8 mouse cellular contexts compared by ENCODE assay signal in the genomic region with DNA sequence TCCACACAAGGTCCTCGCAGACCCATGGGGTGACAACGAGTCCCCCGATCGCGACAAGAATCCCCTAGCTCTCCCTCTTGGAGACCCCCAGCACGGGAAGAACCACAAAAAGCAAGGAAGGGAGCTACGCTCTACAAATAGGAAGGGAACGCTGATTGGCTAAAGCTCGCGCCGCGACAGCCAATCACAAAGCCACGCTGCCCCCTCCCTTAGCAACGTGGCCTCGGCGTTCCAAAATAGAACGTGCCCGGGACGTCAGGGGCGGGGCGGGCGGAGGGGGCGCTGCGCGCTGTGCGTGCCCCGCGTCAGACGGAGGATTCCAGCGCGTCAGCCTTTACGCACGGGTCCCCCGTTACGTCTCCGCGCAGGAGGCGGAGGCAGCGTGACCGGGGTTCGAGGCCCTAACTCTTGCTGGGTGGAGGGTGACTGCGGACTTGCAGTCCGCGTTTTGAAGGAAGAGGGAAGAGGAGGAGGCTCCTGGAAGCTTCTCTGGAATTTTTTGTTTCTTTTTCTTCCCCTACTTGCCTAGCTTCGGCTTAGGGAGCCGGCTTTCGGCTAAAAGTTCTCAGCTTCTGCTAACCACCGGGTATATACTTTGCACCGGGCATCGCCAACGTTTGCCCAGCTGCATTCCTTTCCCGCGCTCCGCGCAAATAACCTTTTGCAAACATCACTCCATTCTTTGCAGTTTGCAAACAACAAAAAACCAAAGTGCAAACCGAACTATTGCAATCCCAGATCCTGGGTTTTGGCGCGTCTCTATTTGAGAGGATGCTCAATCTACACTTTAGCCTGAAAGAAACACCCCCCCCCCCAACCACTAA. TPM values are rescaled to one million over a fixed set of nuclear protein-coding genes. Genes with fewer than 3 reads are reported as not detected.
DNase-seq lines count a peak whose midpoint lies in the region; ATAC-seq and TF ChIP-seq lines count a peak whose summit lies in the region.

No protein-coding gene starts in this region.

- peak overlapping the region; percentile 98 for H3K4me2 ChIP-seq in embryonic facial prominence, embryonic 12.5 days (replicated peaks)
- peak overlapping the region; percentile 86 for H3K4me2 ChIP-seq in midbrain, embryonic 12.5 days (replicated peaks)

- H3K27ac ChIP-seq in embryonic facial prominence, embryonic 12.5 days, result no peak overlapping the region
- peak overlapping the region; percentile 68 for H3K27ac ChIP-seq in limb, embryonic 10.5 days
- peak overlapping the region; percentile 54; the same call in 1 of the 2 replicates for H3K27ac ChIP-seq in midbrain, embryonic 12.5 days (replicated peaks)
- peak overlapping the region; percentile 51 for H3K27ac ChIP-seq in small intestine, adult 2 months (ENCODE audit: insufficient read depth, low read depth, low read length)

- peak; percentile 94 for DNase-seq in 3134 (ENCODE audit: extremely low read depth, insufficient read length, low spot score)
- DNase-seq in adrenal gland, postnatal 25 days, result peak; percentile 97
- DNase-seq in heart, adult 18-20 months, result peak; percentile 97 to 98
- DNase-seq in kidney, adult 18-20 months, result peak; percentile 94
- DNase-seq in limb, embryonic 10.5 days (ENCODE audit: low spot score), result peak; percentile 98

- H3K27me3 ChIP-seq in embryonic facial prominence, embryonic 12.5 days, result peaks cover 54% of the 10 kb centered on the region
- H3K27me3 ChIP-seq in limb, embryonic 10.5 days (ENCODE audit: low read depth, poor library complexity, severe bottlenecking), result peaks cover 59% of the 10 kb centered on the region
- H3K27me3 ChIP-seq in midbrain, embryonic 12.5 days, result peaks cover 68% of the 10 kb centered on the region
- H3K27me3 ChIP-seq in small intestine, adult 2 months (ENCODE audit: control insufficient read depth, insufficient read depth, low read length), result peaks cover 8% of the 10 kb centered on the region

- TF ChIP-seq CTCF in small intestine, adult 2 months (IDR thresholded peaks at IDR 0.05; ENCODE audit: extremely low read depth, insufficient read length, insufficient replicate concordance, low read depth, low read length), result no peak

- peak; percentile 84 for ATAC-seq in embryonic facial prominence, embryonic 12.5 days (ENCODE audit: insufficient number of reproducible peaks, insufficient read depth, low FRiP score, low TSS enrichment)
- ATAC-seq in midbrain, embryonic 12.5 days (ENCODE audit: low FRiP score, low read depth), result peak; percentile 80

- H3K9ac ChIP-seq in embryonic facial prominence, embryonic 12.5 days, result peak overlapping the region; percentile 49
- peak overlapping the region; percentile 46; the same call in 1 of the 2 replicates for H3K9ac ChIP-seq in midbrain, embryonic 12.5 days (replicated peaks)

- H3K36me3 ChIP-seq in embryonic facial prominence, embryonic 12.5 days, result no peaks in the 10 kb centered on the region
- H3K36me3 ChIP-seq in limb, embryonic 10.5 days, result no peaks in the 10 kb centered on the region
- no peaks in the 10 kb centered on the region for H3K36me3 ChIP-seq in midbrain, embryonic 12.5 days
- no peaks in the 10 kb centered on the region for H3K36me3 ChIP-seq in small intestine, adult 2 months (ENCODE audit: control insufficient read depth, insufficient read depth, low read length)

- H3K9me3 ChIP-seq in embryonic facial prominence, embryonic 12.5 days, result no peaks in the 10 kb centered on the region
- no peaks in the 10 kb centered on the region for H3K9me3 ChIP-seq in limb, embryonic 10.5 days (replicated peaks)
- H3K9me3 ChIP-seq in midbrain, embryonic 12.5 days, result no peaks in the 10 kb centered on the region

- WGBS in embryonic facial prominence, embryonic 12.5 days, result under 1% methylated on average over 58 of the region's 58 CpGs
- WGBS in limb, embryonic 10.5 days, result under 1% methylated on average over 58 of the region's 58 CpGs
- under 1% methylated on average over 58 of the region's 58 CpGs for WGBS in midbrain, embryonic 12.5 days
- WGBS in small intestine, adult 2 months, result under 1% methylated on average over 58 of the region's 58 CpGs

- peak overlapping the region; percentile 67 for H3K4me3 ChIP-seq in embryonic facial prominence, embryonic 12.5 days
- H3K4me3 ChIP-seq in limb, embryonic 10.5 days, result peak overlapping the region; percentile 70
- H3K4me3 ChIP-seq in midbrain, embryonic 12.5 days, result peak overlapping the region; percentile 66
- H3K4me3 ChIP-seq in small intestine, adult 2 months (ENCODE audit: low read depth, low read length), result peak overlapping the region; percentile 76

- TF ChIP-seq POLR2A in small intestine, adult 2 months (IDR thresholded peaks at IDR 0.05; ENCODE audit: low read depth, low read length), result peak; percentile 30

- peaks cover 20% of the 10 kb centered on the region for H3K4me1 ChIP-seq in embryonic facial prominence, embryonic 12.5 days
- peaks cover 46% of the 10 kb centered on the region for H3K4me1 ChIP-seq in limb, embryonic 10.5 days
- peaks cover 41% of the 10 kb centered on the region for H3K4me1 ChIP-seq in midbrain, embryonic 12.5 days
- peaks cover under 1% of the 10 kb centered on the region; the same call in 1 of the 2 replicates for H3K4me1 ChIP-seq in small intestine, adult 2 months (ENCODE audit: control insufficient read depth, insufficient read depth, insufficient read length, low read length)

RNA-seq across cellular contexts. Expression of gene Fosb, which starts 1.2 kb away (rescaled TPM):
- 1.0 and 1.3 TPM in 2 replicates for total RNA-seq in adrenal gland, postnatal 25 days (2021)
- 0.05 TPM in 1 of 2 replicates, not detected in the other for polyA plus RNA-seq in embryonic facial prominence, embryonic 12.5 days (2016; fragmentation: Nextera tagmentation; extraction: Ambion mirVana)
- total RNA-seq in heart, adult 18-20 months (2021), result 1 to 10 TPM in 1 of 2 experiments, under 1 TPM in 1; 0.62 to 1.0 TPM
- 0.04 and 0.11 TPM in 2 replicates for polyA plus RNA-seq in limb, embryonic 10.5 days (2016; fragmentation: Nextera tagmentation; extraction: Ambion mirVana)
- 0.20 TPM in 1 of 2 replicates, not detected in the other for polyA plus RNA-seq in midbrain, embryonic 12.5 days (2016; fragmentation: Nextera tagmentation; extraction: Ambion mirVana)
- 1.7 and 16.7 TPM in 2 replicates for polyA plus RNA-seq in small intestine, adult 2 months (2012; rRNA removed)

RNA-seq across cellular contexts. Expression of gene Rtn2, which starts 26.2 kb away (rescaled TPM):
- total RNA-seq in adrenal gland, postnatal 25 days (2021), result 2.5 and 5.3 TPM in 2 replicates
- polyA plus RNA-seq in embryonic facial prominence, embryonic 12.5 days (2016; fragmentation: Nextera tagmentation; extraction: Ambion mirVana), result 17.9 and 21.4 TPM in 2 replicates
- total RNA-seq in heart, adult 18-20 months (2021), result 100 to 1,000 TPM; 124 to 132 TPM
- 5.5 and 5.6 TPM in 2 replicates for polyA plus RNA-seq in limb, embryonic 10.5 days (2016; fragmentation: Nextera tagmentation; extraction: Ambion mirVana)
- 74.6 and 79.7 TPM in 2 replicates for polyA plus RNA-seq in midbrain, embryonic 12.5 days (2016; fragmentation: Nextera tagmentation; extraction: Ambion mirVana)
- 6.7 and 11.7 TPM in 2 replicates for polyA plus RNA-seq in small intestine, adult 2 months (2012; rRNA removed)

RNA-seq across cellular contexts. Expression of gene Ppm1n, which starts 28.8 kb away (rescaled TPM):
- not detected in 2 replicates for total RNA-seq in adrenal gland, postnatal 25 days (2021)
- 0.18 TPM in 1 of 2 replicates, not detected in the other for polyA plus RNA-seq in embryonic facial prominence, embryonic 12.5 days (2016; fragmentation: Nextera tagmentation; extraction: Ambion mirVana)
- total RNA-seq in heart, adult 18-20 months (2021), result not detected
- polyA plus RNA-seq in limb, embryonic 10.5 days (2016; fragmentation: Nextera tagmentation; extraction: Ambion mirVana), result 0.16 and 0.39 TPM in 2 replicates
- polyA plus RNA-seq in midbrain, embryonic 12.5 days (2016; fragmentation: Nextera tagmentation; extraction: Ambion mirVana), result 0.20 and 0.32 TPM in 2 replicates
- 1.8 and 11.8 TPM in 2 replicates for polyA plus RNA-seq in small intestine, adult 2 months (2012; rRNA removed)

RNA-seq across cellular contexts. Expression of gene Ercc1, which starts 35.9 kb away (rescaled TPM):
- total RNA-seq in adrenal gland, postnatal 25 days (2021), result 44.5 and 45.8 TPM in 2 replicates
- polyA plus RNA-seq in embryonic facial prominence, embryonic 12.5 days (2016; fragmentation: Nextera tagmentation; extraction: Ambion mirVana), result 92.3 and 94.5 TPM in 2 replicates
- 10 to 100 TPM; 43.5 to 50.3 TPM for total RNA-seq in heart, adult 18-20 months (2021)
- 97.8 and 101 TPM in 2 replicates for polyA plus RNA-seq in limb, embryonic 10.5 days (2016; fragmentation: Nextera tagmentation; extraction: Ambion mirVana)
- polyA plus RNA-seq in midbrain, embryonic 12.5 days (2016; fragmentation: Nextera tagmentation; extraction: Ambion mirVana), result 103 and 114 TPM in 2 replicates
- polyA plus RNA-seq in small intestine, adult 2 months (2012; rRNA removed), result 9.3 and 17.5 TPM in 2 replicates

RNA-seq across cellular contexts. Expression of gene Vasp, which starts 37.0 kb away (rescaled TPM):
- total RNA-seq in adrenal gland, postnatal 25 days (2021), result 47.4 and 61.4 TPM in 2 replicates
- 68.2 and 69.3 TPM in 2 replicates for polyA plus RNA-seq in embryonic facial prominence, embryonic 12.5 days (2016; fragmentation: Nextera tagmentation; extraction: Ambion mirVana)
- total RNA-seq in heart, adult 18-20 months (2021), result 10 to 100 TPM; 26.7 to 27.7 TPM
- polyA plus RNA-seq in limb, embryonic 10.5 days (2016; fragmentation: Nextera tagmentation; extraction: Ambion mirVana), result 68.1 and 75.7 TPM in 2 replicates
- polyA plus RNA-seq in midbrain, embryonic 12.5 days (2016; fragmentation: Nextera tagmentation; extraction: Ambion mirVana), result 44.9 and 47.1 TPM in 2 replicates
- 183 and 517 TPM in 2 replicates for polyA plus RNA-seq in small intestine, adult 2 months (2012; rRNA removed)
